Mouse (Mus musculus): ENCODE data around the gene Gm5617.
"Not testable (repeated sequence)": the region's sequence is repeated elsewhere in the genome, so short reads cannot be mapped to it uniquely, and the experiment has no call there.

The Gm5617 gene

GRCm38 (mm10) chr9:48494817-48495547 lies at the start of gene Gm5617, which contains the start of gene Rbm7:
TSS of gene Gm5617 (plus strand) at chr9:48495442.
TSS of gene Rbm7 (minus strand) at chr9:48495299.
- DNase-seq (ENCODE audit: low spot score in 2 of 2), result peak; percentile 94 to 95

GRCm38 (mm10) chr9:48447783-48448209 lies 47.4 kb upstream of the Gm5617 start:
- DNase-seq (ENCODE audit: low spot score in 2 of 2), result peak; percentile 19 to 58

- DNase-seq (ENCODE audit: low spot score in 2 of 2), result no peak
Observed at GRCm38 (mm10) chr9:48450066-48450465, 45.2 kb upstream of the Gm5617 start.

- no peak for DNase-seq (ENCODE audit: low spot score in 2 of 2)
Observed at GRCm38 (mm10) chr9:48455961-48456360, 39.3 kb upstream of the Gm5617 start.

GRCm38 (mm10) chr9:48458879-48459278 lies 36.4 kb upstream of the Gm5617 start:
- DNase-seq (ENCODE audit: low spot score in 2 of 2), result no peak

- DNase-seq (ENCODE audit: low spot score in 2 of 2), result no peak
Observed at GRCm38 (mm10) chr9:48459391-48459790, 35.9 kb upstream of the Gm5617 start.

- DNase-seq (ENCODE audit: low spot score in 2 of 2), result no peak
Observed at GRCm38 (mm10) chr9:48460720-48461119, 34.5 kb upstream of the Gm5617 start.

- peak; percentile 39 to 60 for DNase-seq (ENCODE audit: low spot score in 2 of 2)
Observed at GRCm38 (mm10) chr9:48461545-48461944, 33.7 kb upstream of the Gm5617 start.

GRCm38 (mm10) chr9:48465671-48466070 lies 29.6 kb upstream of the Gm5617 start:
- no peak for DNase-seq (ENCODE audit: low spot score in 2 of 2)

GRCm38 (mm10) chr9:48466804-48467203 lies 28.4 kb upstream of the Gm5617 start:
- peak; percentile 48 to 65 for DNase-seq (ENCODE audit: low spot score in 2 of 2)

- not testable (repeated sequence) for DNase-seq (ENCODE audit: low spot score in 2 of 2)
Observed at GRCm38 (mm10) chr9:48467471-48467870, 27.8 kb upstream of the Gm5617 start.

- DNase-seq (ENCODE audit: low spot score in 2 of 2), result no peak
Observed at GRCm38 (mm10) chr9:48472441-48473025, 22.7 kb upstream of the Gm5617 start.

GRCm38 (mm10) chr9:48473131-48473530 lies 22.1 kb upstream of the Gm5617 start:
- no peak for DNase-seq (ENCODE audit: low spot score in 2 of 2)

GRCm38 (mm10) chr9:48474367-48474766 lies 20.9 kb upstream of the Gm5617 start:
- DNase-seq (ENCODE audit: low spot score in 2 of 2), result no peak

GRCm38 (mm10) chr9:48476236-48477165 lies 18.7 kb upstream of the Gm5617 start:
- no peak for DNase-seq (ENCODE audit: low spot score in 2 of 2)

- DNase-seq (ENCODE audit: low spot score in 2 of 2), result no peak
Observed at GRCm38 (mm10) chr9:48478808-48479207, 16.4 kb upstream of the Gm5617 start.

- DNase-seq (ENCODE audit: low spot score in 2 of 2), result no peak
Observed at GRCm38 (mm10) chr9:48479838-48480410, 15.3 kb upstream of the Gm5617 start.

GRCm38 (mm10) chr9:48480411-48481213 lies 14.6 kb upstream of the Gm5617 start, which contains the start of gene Rexo2:
TSS of gene Rexo2 (minus strand) at chr9:48480623.
- peak; percentile 96 for DNase-seq (ENCODE audit: low spot score in 2 of 2)

GRCm38 (mm10) chr9:48481214-48482134 lies 13.8 kb upstream of the Gm5617 start:
- DNase-seq (ENCODE audit: low spot score in 2 of 2), result no peak

- no peak for DNase-seq (ENCODE audit: low spot score in 2 of 2)
Observed at GRCm38 (mm10) chr9:48495548-48495932, 298 bp downstream of the Gm5617 start.

Data from spleen, postnatal 36 days (tissue).